Mouse (Mus musculus) kidney, adult 2 months (tissue): ENCODE results near the gene Bckdha. TPM values are rescaled to one million over a fixed set of nuclear protein-coding genes. Genes with fewer than 3 reads are reported as not detected.

Experiments
- DNase-seq: peaks from one replicate; pipeline ENCODE4 v3.0.0; 2021
- H3K27ac ChIP-seq: fragments of 200-500 bp; 2 replicates; pipeline ENCODE4 v1.5.1; 2012; ENCODE audit warnings: low read depth, low read length, control low read depth, inconsistent platforms; ENCODE audit not compliant: insufficient read depth
- H3K27me3 ChIP-seq: fragments of 200-500 bp; replicated peaks from 2 replicates; pipeline ENCODE4 v1.6.1; 2012; ENCODE audit warnings: mild to moderate bottlenecking, moderate library complexity, low read length, inconsistent platforms; ENCODE audit not compliant: control insufficient read depth, insufficient read depth
- H3K36me3 ChIP-seq: fragments of 200-500 bp; 2 replicates; pipeline ENCODE4 v1.6.1; 2012; ENCODE audit warnings: mild to moderate bottlenecking, moderate library complexity, low read length, inconsistent platforms; ENCODE audit not compliant: control insufficient read depth, insufficient read depth
- H3K4me1 ChIP-seq: fragments of 200-500 bp; 2 replicates; pipeline ENCODE4 v1.6.1; 2011; ENCODE audit warnings: low read length; ENCODE audit not compliant: control insufficient read depth, insufficient read depth
- H3K4me3 ChIP-seq: fragments of 200-500 bp; 2 replicates; pipeline ENCODE4 v1.5.1; 2011; ENCODE audit warnings: mild to moderate bottlenecking, low read depth, low read length, control low read depth; ENCODE audit not compliant: insufficient read depth
- CTCF ChIP-seq: fragments of 200-500 bp; conservative IDR thresholded peaks from 2 replicates; pipeline ENCODE4 v1.5.1; 2011; ENCODE audit warnings: low read depth, mild to moderate bottlenecking, control low read depth, low read length, moderate library complexity, mixed read lengths; ENCODE audit not compliant: insufficient read depth, insufficient read length
- POLR2A ChIP-seq: fragments of 200-500 bp; IDR thresholded peaks from one replicate; pipeline ENCODE4 v1.6.1; 2011; ENCODE audit warnings: low read depth, low read length, control low read depth
- WGBS: fragments of 180-500 bp; shearing (Covaris S2); methylation state at CpG from one replicate; pipeline ENCODE4 v1.1.7; 2018; 5-methylcytosine and 5-hydroxymethylcytosine counted together
- polyA plus RNA-seq: library from polyadenylated mRNA; depleted of rRNA; stranded (reverse); fragments of >200 nt; gene quantifications from 2 replicates; pipeline ENCODE4 v1.2.3, GENCODE M21; 2012

Bckdha gene
- polyA plus RNA-seq, 1 experiment = 675 TPM

DNA sequence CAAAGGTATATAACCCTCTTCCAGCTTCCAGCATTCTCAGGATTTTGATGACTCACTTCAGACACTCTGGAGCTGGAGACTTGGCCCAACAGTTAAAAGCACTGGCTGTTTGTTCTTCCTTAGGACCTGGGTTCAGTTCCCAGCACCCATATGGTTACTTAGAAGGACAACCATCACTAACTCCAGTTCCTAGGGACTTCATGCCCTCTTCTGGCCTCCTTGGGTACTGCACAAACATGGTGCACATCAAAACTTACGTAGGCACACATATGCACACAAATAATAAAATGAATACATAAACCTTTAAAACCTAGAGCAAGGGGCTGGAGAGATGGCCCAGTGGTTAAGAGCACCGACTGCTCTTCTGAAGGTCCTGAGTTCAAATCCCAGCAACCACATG lies 43.6 kb upstream of the Bckdha start:
- H3K36me3 ChIP-seq = no peaks in the 10 kb centered on the region
- TF ChIP-seq POLR2A (no peak), CTCF (no peak)
- H3K4me3 ChIP-seq = no peak overlapping the region
- 97% methylated on average over 2 of the region's 2 CpGs for WGBS
- H3K4me1 ChIP-seq = no peaks in the 10 kb centered on the region
- no peak overlapping the region for H3K27ac ChIP-seq
- no peak for DNase-seq
- H3K27me3 ChIP-seq = no peaks in the 10 kb centered on the region

DNA sequence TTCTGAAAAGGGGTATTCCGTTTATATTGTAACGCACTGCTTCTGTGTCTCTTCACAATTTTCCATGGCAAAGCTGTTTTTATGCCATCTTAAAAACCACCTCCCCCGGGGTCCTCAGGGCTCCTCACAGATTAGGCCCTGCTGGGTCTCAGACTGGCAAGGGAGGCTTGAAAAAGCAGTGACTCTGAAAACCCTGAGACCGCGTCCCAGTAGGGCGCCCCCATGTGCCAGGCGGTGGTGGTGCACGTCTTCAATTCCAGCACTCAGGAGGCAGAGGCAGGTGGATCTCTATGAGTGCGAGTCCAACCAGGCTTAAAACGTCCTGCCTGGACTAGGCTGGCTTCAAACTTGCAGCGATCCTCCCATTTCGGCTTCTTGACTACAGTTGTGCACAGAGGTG lies 42.0 kb upstream of the Bckdha start:
- 78% methylated on average over 12 of the region's 12 CpGs for WGBS
- Histone ChIP-seq H3K27ac (no peak overlapping the region), H3K4me3 (no peak overlapping the region), H3K27me3 (no peaks in the 10 kb centered on the region), H3K36me3 (no peaks in the 10 kb centered on the region), H3K4me1 (no peaks in the 10 kb centered on the region)
- no peak for TF ChIP-seq POLR2A
- peak; percentile 35; the same call in 1 of the 2 replicates for TF ChIP-seq CTCF
- no peak for DNase-seq

DNA sequence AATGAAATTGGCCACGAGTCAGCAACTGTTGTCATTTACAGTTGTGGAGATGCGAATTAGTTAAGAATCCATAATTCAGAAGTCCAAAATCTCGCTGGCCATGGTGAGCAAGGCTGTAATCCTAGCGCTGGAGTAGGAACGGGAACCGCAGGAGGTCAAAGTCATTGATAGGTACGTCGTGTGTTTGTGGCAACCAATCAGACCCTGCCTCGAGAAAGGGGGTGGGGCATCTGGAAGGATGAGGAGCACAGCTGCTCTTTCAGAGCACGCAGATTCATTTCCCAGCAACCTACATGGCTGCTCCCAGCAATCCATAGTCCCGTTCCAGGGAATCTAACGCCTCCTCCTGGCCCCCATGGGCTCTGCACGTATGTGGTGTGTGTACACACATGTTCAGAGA lies 41.1 kb upstream of the Bckdha start:
- 68% methylated on average over 13 of the region's 13 CpGs for WGBS
- Histone ChIP-seq H3K27ac (no peak overlapping the region), H3K4me3 (no peak overlapping the region), H3K36me3 (no peaks in the 10 kb centered on the region), H3K27me3 (no peaks in the 10 kb centered on the region), H3K4me1 (no peaks in the 10 kb centered on the region)
- DNase-seq = no peak
- 0 out of 2 replicates have a peak, but pooled peaks have one; percentile 2 for TF ChIP-seq CTCF
- no peak for TF ChIP-seq POLR2A

DNA sequence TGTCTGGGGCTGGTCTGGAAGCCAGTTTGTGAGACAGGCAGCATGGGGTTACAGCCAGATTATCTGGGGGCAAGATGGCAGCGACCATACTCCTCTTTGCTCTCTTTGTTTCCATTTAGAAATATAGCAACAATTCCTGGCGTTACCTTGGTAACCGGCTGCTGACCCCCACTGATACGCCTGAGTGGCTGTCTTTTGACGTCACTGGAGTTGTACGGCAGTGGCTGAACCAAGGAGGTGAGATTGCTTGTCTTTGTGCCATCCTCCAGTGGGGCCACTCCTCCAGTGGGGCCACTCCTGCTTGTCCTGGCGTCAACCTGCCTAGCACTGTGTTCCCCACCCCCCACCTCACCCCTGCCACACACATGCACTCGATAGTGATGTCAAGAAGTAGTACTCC lies 35.3 kb upstream of the Bckdha start:
- Histone ChIP-seq H3K27ac (no peak overlapping the region), H3K4me3 (no peak overlapping the region), H3K36me3 (no peaks in the 10 kb centered on the region), H3K27me3 (no peaks in the 10 kb centered on the region), H3K4me1 (no peaks in the 10 kb centered on the region)
- no peak for TF ChIP-seq CTCF
- TF ChIP-seq POLR2A = no peak
- WGBS = 69% methylated on average over 8 of the region's 8 CpGs
- no peak for DNase-seq

DNA sequence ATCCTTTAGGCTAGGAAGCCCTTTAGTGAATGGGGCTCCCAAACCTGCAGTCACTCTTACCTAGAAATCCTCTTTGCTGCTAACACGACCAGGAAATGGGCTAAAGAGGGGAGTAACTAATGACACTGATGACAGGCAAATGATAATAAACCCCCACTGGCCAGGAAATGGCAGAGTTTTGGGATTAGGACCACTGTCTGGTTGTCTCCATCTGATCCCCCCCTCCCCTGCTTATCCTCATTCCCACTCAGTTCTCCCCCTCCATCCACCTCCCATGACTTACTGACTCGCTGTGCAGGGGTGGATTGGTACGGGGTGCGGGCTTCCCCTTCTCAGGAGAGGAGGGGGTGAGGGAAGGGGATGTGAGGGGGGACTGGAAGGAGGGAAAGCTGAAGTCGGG lies 31.3 kb upstream of the Bckdha start:
- 55% methylated on average over 5 of the region's 5 CpGs for WGBS
- Histone ChIP-seq H3K4me3 (no peak overlapping the region), H3K27me3 (no peaks in the 10 kb centered on the region), H3K27ac (no peak overlapping the region), H3K4me1 (peaks cover 7% of the 10 kb centered on the region; the same call in 1 of the 2 replicates), H3K36me3 (no peaks in the 10 kb centered on the region)
- no peak for DNase-seq
- TF ChIP-seq POLR2A = no peak
- TF ChIP-seq CTCF = no peak

DNA sequence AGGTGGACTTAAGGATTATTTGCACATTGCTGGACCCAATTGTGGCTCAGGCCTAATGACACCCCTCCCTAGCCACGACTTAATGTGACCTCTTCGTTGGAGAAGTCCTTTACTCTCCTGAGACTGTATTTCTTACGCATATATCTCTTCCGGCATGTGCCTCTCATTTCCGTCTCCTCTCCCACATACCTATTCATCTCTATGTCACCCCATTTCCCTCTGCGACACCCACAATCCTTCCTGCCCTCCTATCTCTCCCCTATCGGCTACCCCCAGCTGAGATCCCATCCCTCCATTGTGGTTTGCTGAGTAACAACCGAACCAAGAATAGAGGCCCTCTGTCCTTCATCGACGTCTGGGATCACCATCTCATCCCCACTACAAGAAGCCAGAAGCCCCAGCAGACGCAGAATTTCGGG lies 30.8 kb upstream of the Bckdha start:
- TF ChIP-seq CTCF = no peak
- no peak for TF ChIP-seq POLR2A
- H3K4me3 ChIP-seq = peak overlapping the region; percentile 84
- H3K36me3 ChIP-seq = no peaks in the 10 kb centered on the region
- H3K27me3 ChIP-seq = no peaks in the 10 kb centered on the region
- H3K4me1 ChIP-seq = peaks cover 7% of the 10 kb centered on the region; the same call in 1 of the 2 replicates
- WGBS = 15% methylated on average over 12 of the region's 12 CpGs
- no peak for DNase-seq
- H3K27ac ChIP-seq = peak overlapping the region; percentile 28; the same call in 1 of the 2 replicates

DNA sequence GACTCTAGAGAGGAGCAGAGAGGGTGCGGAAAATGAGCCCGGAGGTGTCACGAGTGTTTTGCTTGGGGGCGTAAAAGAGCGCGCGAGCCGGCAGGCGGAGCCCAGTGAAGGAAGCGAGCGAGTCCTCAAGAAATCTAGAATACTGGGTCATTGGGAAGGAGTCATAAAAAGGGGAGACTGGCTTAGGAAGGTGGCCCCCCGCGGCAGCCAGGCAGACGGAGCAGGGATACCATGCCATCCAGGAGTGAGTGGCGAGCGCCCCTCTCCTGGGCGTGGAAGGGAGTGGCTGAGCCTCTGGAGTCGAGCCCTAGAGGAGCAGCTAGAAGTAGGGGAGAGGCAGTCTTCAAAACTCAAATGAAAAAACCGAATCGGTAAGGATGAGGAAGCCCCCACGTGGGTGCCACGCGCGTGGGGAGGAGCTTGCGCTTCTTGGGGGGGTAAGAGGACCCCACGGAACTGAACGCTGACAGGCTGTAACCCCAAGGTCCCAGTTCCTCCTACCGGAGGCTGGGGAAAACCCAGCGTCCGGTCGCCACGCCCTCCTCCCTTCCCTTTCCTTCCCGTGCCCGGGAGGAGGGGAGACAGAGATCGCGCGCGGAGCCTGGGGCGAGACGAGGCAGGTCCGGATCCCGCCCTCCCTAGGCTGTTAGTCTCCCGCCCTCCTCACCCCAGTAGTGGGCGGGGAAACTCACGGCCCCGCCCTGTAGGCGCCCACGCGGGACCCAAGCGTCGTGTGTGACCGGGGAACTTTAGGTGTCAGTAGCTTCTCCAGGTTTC lies 30.2 kb upstream of the Bckdha start:
- DNase-seq = peak; percentile 87
- H3K27ac ChIP-seq = peak overlapping the region; percentile 28
- under 1% methylated on average over 52 of the region's 52 CpGs for WGBS

More for the DNA sequence above, 30.2 kb upstream of the Bckdha start:
- peak overlapping the region; percentile 84 for H3K4me3 ChIP-seq
- no peaks in the 10 kb centered on the region for H3K36me3 ChIP-seq
- H3K4me1 ChIP-seq = peaks cover 7% of the 10 kb centered on the region; the same call in 1 of the 2 replicates
- H3K27me3 ChIP-seq = no peaks in the 10 kb centered on the region
- TF ChIP-seq POLR2A = no peak
- TF ChIP-seq CTCF = no peak
